Mouse (Mus musculus): ENCODE measurements around the gene Timm8a1. TPM values are rescaled to one million over a fixed set of nuclear protein-coding genes. Genes with fewer than 3 reads are reported as not detected.

The Timm8a1 gene
- total and polyA plus RNA-seq, 3 experiments = 48.2 to 216 (median 152) TPM

Other genes with a start within 250 kb of the Timm8a1 start
- not detected in 2 replicates for gene Tmem35a, start 246.6 kb downstream of the Timm8a1 start, total RNA-seq (2012; rRNA removed)
- gene Tmem35a, start 246.6 kb downstream of the Timm8a1 start, total RNA-seq (2014; rRNA removed) = not detected in 2 replicates
- gene Tmem35a, start 246.6 kb downstream of the Timm8a1 start, polyA plus RNA-seq (2012; ENCODE audit: insufficient read length, low read depth) = not detected in 2 replicates
- 11.6 and 16.7 TPM in 2 replicates for gene Cenpi, start 233.8 kb downstream of the Timm8a1 start, total RNA-seq (2012; rRNA removed)
- 40.9 and 48.1 TPM in 2 replicates for gene Cenpi, start 233.8 kb downstream of the Timm8a1 start, total RNA-seq (2014; rRNA removed)
- 22.2 and 28.3 TPM in 2 replicates for gene Cenpi, start 233.8 kb downstream of the Timm8a1 start, polyA plus RNA-seq (2012; ENCODE audit: insufficient read length, low read depth)
- gene Drp2, start 137.3 kb downstream of the Timm8a1 start, total RNA-seq (2012; rRNA removed) = 0.13 and 0.17 TPM in 2 replicates
- 0.19 and 0.22 TPM in 2 replicates for gene Drp2, start 137.3 kb downstream of the Timm8a1 start, total RNA-seq (2014; rRNA removed)
- 0.38 and 0.59 TPM in 2 replicates for gene Drp2, start 137.3 kb downstream of the Timm8a1 start, polyA plus RNA-seq (2012; ENCODE audit: insufficient read length, low read depth)
- not detected in 2 replicates for gene Taf7l, start 65.4 kb downstream of the Timm8a1 start, total RNA-seq (2012; rRNA removed)
- not detected in 2 replicates for gene Taf7l, start 65.4 kb downstream of the Timm8a1 start, total RNA-seq (2014; rRNA removed)
- gene Taf7l, start 65.4 kb downstream of the Timm8a1 start, polyA plus RNA-seq (2012; ENCODE audit: insufficient read length, low read depth) = not detected in 2 replicates
- gene Btk, start 41.7 kb upstream of the Timm8a1 start, total RNA-seq (2012; rRNA removed) = 16.2 and 23.2 TPM in 2 replicates
- gene Btk, start 41.7 kb upstream of the Timm8a1 start, total RNA-seq (2014; rRNA removed) = 32.9 and 38.1 TPM in 2 replicates
- gene Btk, start 41.7 kb upstream of the Timm8a1 start, polyA plus RNA-seq (2012; ENCODE audit: insufficient read length, low read depth) = 53.4 and 69.0 TPM in 2 replicates
- gene Rpl36a, start 43.8 kb upstream of the Timm8a1 start, total RNA-seq (2012; rRNA removed) = 2,800 and 2,905 TPM in 2 replicates
- gene Rpl36a, start 43.8 kb upstream of the Timm8a1 start, total RNA-seq (2014; rRNA removed) = 2,352 and 2,700 TPM in 2 replicates
- 869 and 1,197 TPM in 2 replicates for gene Rpl36a, start 43.8 kb upstream of the Timm8a1 start, polyA plus RNA-seq (2012; ENCODE audit: insufficient read length, low read depth)
- 6.1 and 6.2 TPM in 2 replicates for gene Gla, start 59.3 kb upstream of the Timm8a1 start, total RNA-seq (2012; rRNA removed)
- 9.1 and 10.3 TPM in 2 replicates for gene Gla, start 59.3 kb upstream of the Timm8a1 start, total RNA-seq (2014; rRNA removed)
- gene Gla, start 59.3 kb upstream of the Timm8a1 start, polyA plus RNA-seq (2012; ENCODE audit: insufficient read length, low read depth) = 8.6 and 13.3 TPM in 2 replicates
- gene Hnrnph2, start 59.3 kb upstream of the Timm8a1 start, total RNA-seq (2012; rRNA removed) = 38.2 and 48.9 TPM in 2 replicates
- 57.3 and 63.8 TPM in 2 replicates for gene Hnrnph2, start 59.3 kb upstream of the Timm8a1 start, total RNA-seq (2014; rRNA removed)
- 70.0 and 82.0 TPM in 2 replicates for gene Hnrnph2, start 59.3 kb upstream of the Timm8a1 start, polyA plus RNA-seq (2012; ENCODE audit: insufficient read length, low read depth)
- 3.4 and 3.5 TPM in 2 replicates for gene Armcx4, start 144.7 kb upstream of the Timm8a1 start, total RNA-seq (2012; rRNA removed)
- 0.03 TPM in 1 of 2 replicates, not detected in the other for gene Armcx4, start 144.7 kb upstream of the Timm8a1 start, total RNA-seq (2014; rRNA removed)
- 0.19 and 0.31 TPM in 2 replicates for gene Armcx4, start 144.7 kb upstream of the Timm8a1 start, polyA plus RNA-seq (2012; ENCODE audit: insufficient read length, low read depth)
- gene Armcx1, start 176.1 kb upstream of the Timm8a1 start, total RNA-seq (2012; rRNA removed) = 0.08 and 0.13 TPM in 2 replicates
- not detected in 2 replicates for gene Armcx1, start 176.1 kb upstream of the Timm8a1 start, total RNA-seq (2014; rRNA removed)
- not detected in 2 replicates for gene Armcx1, start 176.1 kb upstream of the Timm8a1 start, polyA plus RNA-seq (2012; ENCODE audit: insufficient read length, low read depth)
- gene Armcx6, start 209.6 kb upstream of the Timm8a1 start, total RNA-seq (2012; rRNA removed) = 0.67 and 1.2 TPM in 2 replicates
- 1.3 and 1.7 TPM in 2 replicates for gene Armcx6, start 209.6 kb upstream of the Timm8a1 start, total RNA-seq (2014; rRNA removed)
- gene Armcx6, start 209.6 kb upstream of the Timm8a1 start, polyA plus RNA-seq (2012; ENCODE audit: insufficient read length, low read depth) = 1.7 and 2.2 TPM in 2 replicates
- 8.6 and 11.6 TPM in 2 replicates for gene Armcx3, start 214.7 kb upstream of the Timm8a1 start, total RNA-seq (2012; rRNA removed)
- 0.23 and 0.49 TPM in 2 replicates for gene Armcx3, start 214.7 kb upstream of the Timm8a1 start, total RNA-seq (2014; rRNA removed)
- 1.1 and 1.2 TPM in 2 replicates for gene Armcx3, start 214.7 kb upstream of the Timm8a1 start, polyA plus RNA-seq (2012; ENCODE audit: insufficient read length, low read depth)